Mouse (Mus musculus): ENCODE data around the gene Mctp1. TPM values are rescaled to one million over a fixed set of nuclear protein-coding genes. Genes with fewer than 3 reads are reported as not detected.

The Mctp1 gene
- polyA plus RNA-seq, 1 experiment: 16.8 TPM

DNA sequence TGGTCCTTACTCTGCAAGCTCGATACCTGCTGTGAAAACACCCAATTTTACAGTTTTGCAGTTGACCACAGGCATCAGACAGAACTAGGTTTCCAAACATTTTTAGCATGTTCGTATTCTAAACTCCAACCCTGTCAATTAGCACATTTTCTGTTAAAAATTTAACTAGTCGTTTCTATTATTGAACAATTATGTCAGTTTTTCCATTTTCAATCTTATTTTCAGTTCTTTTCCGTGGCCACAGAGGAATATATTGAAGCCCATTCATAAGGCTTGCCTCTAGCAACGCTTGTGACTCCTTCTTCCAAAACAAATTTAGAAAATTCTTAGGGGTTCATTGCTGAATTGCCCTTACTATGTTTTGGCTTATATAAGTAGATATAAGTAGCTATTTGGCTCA is 456.4 kb downstream of the Mctp1 start:
- no peak overlapping the region for H3K4me3 ChIP-seq (ENCODE audit: insufficient read depth, low read length)
- no peak for TF ChIP-seq POLR2A (IDR thresholded peaks at IDR 0.05; ENCODE audit: borderline replicate concordance, low read depth, low read length)
- TF ChIP-seq CTCF (IDR thresholded peaks at IDR 0.05; ENCODE audit: low read depth, low read length): no peak
- no peaks in the 10 kb centered on the region for H3K4me1 ChIP-seq (ENCODE audit: control insufficient read depth, insufficient read depth, low read length)
- H3K27ac ChIP-seq (ENCODE audit: insufficient read depth, low read depth, low read length): no peak overlapping the region

DNA sequence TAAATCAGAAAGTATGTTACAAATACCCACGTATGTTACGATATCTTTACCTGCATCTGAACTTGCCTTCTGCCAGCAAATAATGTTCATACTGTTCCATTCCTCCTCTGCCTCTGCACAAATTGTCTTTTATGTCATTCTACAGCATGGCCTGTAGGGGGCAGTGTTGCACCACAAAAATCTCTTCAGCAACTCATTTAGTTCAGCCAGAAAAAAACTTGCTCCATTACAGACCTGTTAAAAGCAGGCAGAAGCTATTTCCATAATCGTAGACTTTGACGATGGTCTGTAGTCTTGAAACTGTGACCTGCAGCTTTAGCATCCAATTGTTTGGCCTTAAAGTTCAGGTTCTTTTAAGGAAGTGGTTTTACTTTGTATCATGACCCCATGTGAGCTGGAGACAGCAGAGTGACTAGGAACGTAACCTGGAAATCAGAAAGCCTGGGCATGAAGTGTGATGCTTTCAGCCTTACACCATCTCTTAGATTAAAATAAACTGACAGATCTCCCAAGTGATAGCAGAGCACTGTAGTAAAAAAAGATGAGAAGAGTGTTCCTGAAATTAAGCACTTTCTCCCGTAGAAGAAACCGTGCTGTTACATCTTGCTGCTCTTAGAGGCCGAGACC is 460.4 kb downstream of the Mctp1 start:
- TF ChIP-seq CTCF (IDR thresholded peaks at IDR 0.05; ENCODE audit: low read depth, low read length) (no peak), POLR2A (IDR thresholded peaks at IDR 0.05; ENCODE audit: borderline replicate concordance, low read depth, low read length) (no peak)
- Histone ChIP-seq H3K4me3 (ENCODE audit: insufficient read depth, low read length) (no peak overlapping the region), H3K27ac (ENCODE audit: insufficient read depth, low read depth, low read length) (no peak overlapping the region), H3K4me1 (ENCODE audit: control insufficient read depth, insufficient read depth, low read length) (no peaks in the 10 kb centered on the region)

- H3K27ac ChIP-seq (ENCODE audit: insufficient read depth, low read depth, low read length): no peak overlapping the region
- TF ChIP-seq POLR2A (IDR thresholded peaks at IDR 0.05; ENCODE audit: borderline replicate concordance, low read depth, low read length) (no peak), CTCF (IDR thresholded peaks at IDR 0.05; ENCODE audit: low read depth, low read length) (no peak)
- no peak overlapping the region for H3K4me3 ChIP-seq (ENCODE audit: insufficient read depth, low read length)
- H3K4me1 ChIP-seq (ENCODE audit: control insufficient read depth, insufficient read depth, low read length): no peaks in the 10 kb centered on the region
Observed at GRCm38 (mm10) chr13:76850412-76851054, 466.2 kb downstream of the Mctp1 start.

DNA sequence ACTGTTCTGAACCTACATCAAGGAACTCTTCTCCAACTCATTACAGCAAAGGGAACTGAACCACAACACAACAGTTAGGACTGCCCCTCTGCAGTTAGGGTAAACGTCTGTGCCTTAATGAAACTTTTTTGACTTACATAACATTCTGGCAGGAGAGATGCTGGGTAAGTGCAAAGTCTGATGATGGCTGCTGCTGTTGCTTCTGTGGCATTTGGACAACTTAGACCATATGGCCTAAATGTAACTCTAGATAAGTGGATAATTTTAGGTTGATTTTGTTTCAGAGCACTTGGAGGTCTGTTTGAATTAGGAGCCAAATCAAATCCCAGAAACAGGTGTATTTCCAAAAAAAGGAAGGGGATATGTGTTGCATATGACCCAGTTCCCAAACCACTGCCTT is 470.0 kb downstream of the Mctp1 start:
- H3K27ac ChIP-seq (ENCODE audit: insufficient read depth, low read depth, low read length): no peak overlapping the region
- TF ChIP-seq POLR2A (IDR thresholded peaks at IDR 0.05; ENCODE audit: borderline replicate concordance, low read depth, low read length) (no peak), CTCF (IDR thresholded peaks at IDR 0.05; ENCODE audit: low read depth, low read length) (no peak)
- no peaks in the 10 kb centered on the region for H3K4me1 ChIP-seq (ENCODE audit: control insufficient read depth, insufficient read depth, low read length)
- H3K4me3 ChIP-seq (ENCODE audit: insufficient read depth, low read length): no peak overlapping the region

- Histone ChIP-seq H3K27ac (ENCODE audit: insufficient read depth, low read depth, low read length) (no peak overlapping the region), H3K4me3 (ENCODE audit: insufficient read depth, low read length) (no peak overlapping the region), H3K4me1 (ENCODE audit: control insufficient read depth, insufficient read depth, low read length) (no peaks in the 10 kb centered on the region)
- TF ChIP-seq CTCF (IDR thresholded peaks at IDR 0.05; ENCODE audit: low read depth, low read length): no peak
- TF ChIP-seq POLR2A (IDR thresholded peaks at IDR 0.05; ENCODE audit: borderline replicate concordance, low read depth, low read length): no peak
Observed at GRCm38 (mm10) chr13:76855021-76855420, 470.7 kb downstream of the Mctp1 start.

- Histone ChIP-seq H3K27ac (ENCODE audit: insufficient read depth, low read depth, low read length) (no peak overlapping the region), H3K4me3 (ENCODE audit: insufficient read depth, low read length) (no peak overlapping the region), H3K4me1 (ENCODE audit: control insufficient read depth, insufficient read depth, low read length) (no peaks in the 10 kb centered on the region)
- TF ChIP-seq POLR2A (IDR thresholded peaks at IDR 0.05; ENCODE audit: borderline replicate concordance, low read depth, low read length): no peak
- no peak for TF ChIP-seq CTCF (IDR thresholded peaks at IDR 0.05; ENCODE audit: low read depth, low read length)
Observed at GRCm38 (mm10) chr13:76857024-76857423, 472.7 kb downstream of the Mctp1 start.

GRCm38 (mm10) chr13:76858078-76858482 is 473.7 kb downstream of the Mctp1 start:
- TF ChIP-seq CTCF (IDR thresholded peaks at IDR 0.05; ENCODE audit: low read depth, low read length) (no peak), POLR2A (IDR thresholded peaks at IDR 0.05; ENCODE audit: borderline replicate concordance, low read depth, low read length) (no peak)
- no peak overlapping the region for H3K27ac ChIP-seq (ENCODE audit: insufficient read depth, low read depth, low read length)
- no peaks in the 10 kb centered on the region for H3K4me1 ChIP-seq (ENCODE audit: control insufficient read depth, insufficient read depth, low read length)
- H3K4me3 ChIP-seq (ENCODE audit: insufficient read depth, low read length): no peak overlapping the region

DNA sequence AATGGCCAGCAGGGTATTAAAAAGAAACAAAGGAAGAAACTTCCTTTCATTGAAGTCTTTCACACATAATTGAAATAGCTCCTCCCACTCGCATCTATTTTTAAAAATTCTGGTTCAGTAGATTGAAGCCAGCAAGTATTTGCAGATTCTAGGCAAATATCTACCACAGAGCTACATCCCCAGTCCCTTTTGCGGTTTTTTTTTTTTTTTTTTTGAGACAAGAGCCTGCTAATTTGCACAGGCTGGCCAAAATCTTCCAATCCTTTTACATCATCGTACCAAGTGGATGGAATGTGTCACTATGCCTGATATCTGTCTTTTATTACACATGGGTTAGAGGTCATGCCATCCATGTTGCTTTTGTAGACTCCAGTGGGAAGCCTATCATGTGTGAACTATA is 486.0 kb downstream of the Mctp1 start:
- Histone ChIP-seq H3K4me3 (ENCODE audit: insufficient read depth, low read length) (no peak overlapping the region), H3K27ac (ENCODE audit: insufficient read depth, low read depth, low read length) (no peak overlapping the region), H3K4me1 (ENCODE audit: control insufficient read depth, insufficient read depth, low read length) (no peaks in the 10 kb centered on the region)
- TF ChIP-seq CTCF (IDR thresholded peaks at IDR 0.05; ENCODE audit: low read depth, low read length) (no peak), POLR2A (IDR thresholded peaks at IDR 0.05; ENCODE audit: borderline replicate concordance, low read depth, low read length) (no peak)

DNA sequence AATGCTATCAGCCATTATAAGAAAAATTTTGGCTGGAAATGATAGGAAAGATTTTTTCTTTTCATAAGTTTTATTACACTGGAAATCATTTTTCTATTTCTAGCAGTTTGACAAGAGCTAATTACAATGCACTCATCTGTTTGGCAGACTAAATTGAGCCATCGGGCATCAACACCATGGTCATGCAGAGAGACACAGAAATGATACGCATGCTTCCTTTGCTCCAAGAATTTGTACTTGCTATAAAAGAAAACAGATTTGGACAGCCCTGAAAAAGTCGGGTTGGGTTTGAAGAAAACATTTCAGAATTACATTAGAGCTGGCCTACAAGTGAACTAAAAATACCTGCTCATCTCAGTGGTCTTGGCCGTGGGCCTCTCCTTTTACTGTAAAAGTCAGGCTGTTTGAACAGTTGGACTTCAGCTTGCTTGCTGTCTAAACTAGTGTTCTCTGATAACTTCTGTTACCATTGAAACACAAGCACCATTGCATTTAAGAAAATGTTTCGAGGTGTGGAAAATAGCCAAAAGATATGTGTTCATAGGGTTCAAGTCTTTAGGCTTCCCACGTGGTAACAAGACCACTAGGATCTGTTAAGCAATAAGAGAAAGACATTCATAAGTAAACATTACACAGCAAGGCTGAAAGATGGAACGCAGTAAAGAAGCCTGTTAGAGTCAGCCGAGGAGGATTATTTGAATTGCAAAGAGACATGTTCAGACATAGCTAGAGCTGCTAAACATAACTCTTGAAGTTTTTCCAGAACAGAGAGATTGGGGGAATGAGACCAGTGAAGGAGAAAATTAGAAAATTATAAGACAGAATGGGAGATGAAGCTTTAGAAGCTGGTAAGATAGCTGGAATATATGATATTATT is 493.8 kb downstream of the Mctp1 start:
- no peaks in the 10 kb centered on the region for H3K4me1 ChIP-seq (ENCODE audit: control insufficient read depth, insufficient read depth, low read length)
- no peak overlapping the region for H3K4me3 ChIP-seq (ENCODE audit: insufficient read depth, low read length)
- no peak overlapping the region for H3K27ac ChIP-seq (ENCODE audit: insufficient read depth, low read depth, low read length)
- TF ChIP-seq POLR2A (IDR thresholded peaks at IDR 0.05; ENCODE audit: borderline replicate concordance, low read depth, low read length) (no peak), CTCF (IDR thresholded peaks at IDR 0.05; ENCODE audit: low read depth, low read length) (no peak)

DNA sequence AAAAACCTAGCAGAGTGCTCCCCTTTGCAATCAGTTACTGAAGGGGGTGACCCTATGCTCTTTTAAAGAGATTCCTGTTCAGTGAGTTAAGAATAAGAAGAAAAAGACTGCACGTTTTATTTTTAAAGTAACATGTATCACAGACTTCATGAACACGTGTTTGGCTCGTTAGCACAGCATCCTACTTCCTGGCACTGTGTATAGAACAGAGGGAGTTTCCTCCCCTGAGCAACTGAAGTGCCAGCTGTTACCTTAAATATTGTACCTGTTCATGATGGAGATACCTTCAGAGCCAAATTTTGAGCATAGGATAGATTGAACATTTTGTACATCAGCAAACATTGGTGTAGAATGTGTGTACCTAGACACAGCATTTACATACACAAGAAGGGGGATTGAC is 494.7 kb downstream of the Mctp1 start:
- TF ChIP-seq POLR2A (IDR thresholded peaks at IDR 0.05; ENCODE audit: borderline replicate concordance, low read depth, low read length) (no peak), CTCF (IDR thresholded peaks at IDR 0.05; ENCODE audit: low read depth, low read length) (no peak)
- Histone ChIP-seq H3K4me3 (ENCODE audit: insufficient read depth, low read length) (no peak overlapping the region), H3K4me1 (ENCODE audit: control insufficient read depth, insufficient read depth, low read length) (no peaks in the 10 kb centered on the region), H3K27ac (ENCODE audit: insufficient read depth, low read depth, low read length) (no peak overlapping the region)
